Mouse (Mus musculus) liver, embryonic 14.5 days (tissue): ENCODE results near the gene Shbg. TPM values are rescaled to one million over a fixed set of nuclear protein-coding genes. Genes with fewer than 3 reads are reported as not detected.
A peak's percentile ranks its signal among the peaks of the same experiment; 100 is the strongest.
"Not testable (repeated sequence)": the region's sequence is repeated elsewhere in the genome, so short reads cannot be mapped to it uniquely, and the experiment has no call there.

Source experiments
- ATAC-seq: fragments of 200-750 bp; cut with Nextera tagmentation; 2 replicates; pipeline ENCODE4 v1.8.0; 2017; ENCODE audit warnings: moderate number of reproducible peaks, mild to moderate bottlenecking, moderate library complexity; ENCODE audit not compliant: insufficient read depth
- DNase-seq, 3 experiments: peaks; one replicate each; pipeline ENCODE4 v3.0.0-alpha.2; 2012 to 2013; ENCODE audit warnings: low read depth in 3 of 3, low spot score in 3 of 3
- H3K27ac ChIP-seq: fragments of 300-500 bp; sonication (generic); 2 replicates; pipeline ENCODE4 v1.5.1; 2014; ENCODE audit warnings: moderate library complexity, mild to moderate bottlenecking, control low read depth, inconsistent platforms
- H3K27me3 ChIP-seq: fragments of 300-500 bp; sonication (generic); 2 replicates; pipeline ENCODE4 v1.6.1; 2014; ENCODE audit warnings: mild to moderate bottlenecking, low read length, moderate library complexity; ENCODE audit not compliant: control insufficient read depth, insufficient read depth
- H3K36me3 ChIP-seq: fragments of 300-500 bp; sonication (generic); replicated peaks from 2 replicates; pipeline ENCODE4 v1.6.1; 2014; ENCODE audit warnings: low read depth; ENCODE audit not compliant: control insufficient read depth, insufficient read depth
- H3K4me1 ChIP-seq, 2 experiments: fragments of 200-500 bp in 1 of 2; fragments of 300-500 bp in 1 of 2; sonication (generic) in 1 of 2; replicated peaks; 2 replicates each; pipeline ENCODE4 v1.6.1; 2012 to 2014; ENCODE audit warnings: antibody characterized with exemption in 1 of 2, inconsistent platforms in 1 of 2, low read length in 1 of 2; ENCODE audit not compliant: control insufficient read depth in 2 of 2, insufficient read depth in 2 of 2
- H3K4me2 ChIP-seq: fragments of 300-500 bp; sonication (generic); 2 replicates; pipeline ENCODE4 v1.6.1; 2014; ENCODE audit warnings: low read depth, mild to moderate bottlenecking, control low read depth, moderate library complexity
- H3K4me3 ChIP-seq, 2 experiments: fragments of 200-500 bp in 1 of 2; fragments of 300-500 bp in 1 of 2; sonication (generic) in 1 of 2; 2 replicates each; pipeline ENCODE4 v1.5.1; 2012 to 2014; ENCODE audit warnings: low read depth in 2 of 2, low read length in 2 of 2, mild to moderate bottlenecking in 2 of 2, control low read depth in 1 of 2, inconsistent platforms in 1 of 2, moderate library complexity in 1 of 2; ENCODE audit not compliant: insufficient read depth in 1 of 2
- H3K9ac ChIP-seq: fragments of 300-500 bp; sonication (generic); replicated peaks from 2 replicates; pipeline ENCODE4 v1.6.1; 2014; ENCODE audit warnings: mild to moderate bottlenecking, control low read depth, moderate library complexity
- H3K9me3 ChIP-seq: fragments of 300-500 bp; sonication (generic); 2 replicates; pipeline ENCODE4 v1.6.1; 2016; ENCODE audit warnings: low read length, mixed read lengths; ENCODE audit not compliant: control insufficient read depth
- CTCF ChIP-seq: IDR thresholded peaks from 2 replicates; pipeline ENCODE4 v1.5.1; 2016; ENCODE audit warnings: antibody characterized with exemption, low read depth, control low read depth
- EP300 ChIP-seq: IDR thresholded peaks from 2 replicates; pipeline ENCODE4 v1.6.1; 2016; ENCODE audit warnings: antibody characterized with exemption, low read depth
- WGBS: fragments of 180-500 bp; shearing (Covaris S2); extraction: QIAGEN DNeasy Blood & Tissue Kit; methylation state at CpG from one replicate; pipeline ENCODE4 v1.1.7; 2014; ENCODE audit not compliant: insufficient replicate concordance; 5-methylcytosine and 5-hydroxymethylcytosine counted together
- polyA plus RNA-seq, 2 experiments: library from polyadenylated mRNA; depleted of rRNA in 1 of 2; stranded (reverse) in 1 of 2; unstranded in 1 of 2; fragments of >200 nt; fragmentation: Nextera tagmentation in 1 of 2; extraction: Ambion mirVana in 1 of 2; gene quantifications; 2 replicates each; pipeline versions ENCODE4 v1.2.1 to v1.2.3; 2012 to 2014

The Shbg gene
- polyA plus RNA-seq, 2 experiments = 21.4 to 28.4 TPM

GRCm38 (mm10) chr11:69628286-69628685, 10.6 kb upstream of the Shbg start:
- DNase-seq (peak; percentile 62 to 74 (median 70)), ATAC-seq (no peak)
- H3K27ac ChIP-seq = no peak overlapping the region
- no peaks in the 10 kb centered on the region for H3K36me3 ChIP-seq
- H3K4me2 ChIP-seq = no peak overlapping the region
- H3K9ac ChIP-seq = no peak overlapping the region
- H3K4me3 ChIP-seq = no peak overlapping the region
- no peaks in the 10 kb centered on the region for H3K9me3 ChIP-seq
- peaks cover 3 to 5% of the 10 kb centered on the region in 2 experiments; a peak in 3 of 4 replicates for H3K4me1 ChIP-seq
- H3K27me3 ChIP-seq = no peaks in the 10 kb centered on the region
- TF ChIP-seq EP300 = no peak
- peak; percentile 99 for TF ChIP-seq CTCF
- 29% methylated on average over 6 of the region's 6 CpGs for whole genome bisulfite sequencing

DNA sequence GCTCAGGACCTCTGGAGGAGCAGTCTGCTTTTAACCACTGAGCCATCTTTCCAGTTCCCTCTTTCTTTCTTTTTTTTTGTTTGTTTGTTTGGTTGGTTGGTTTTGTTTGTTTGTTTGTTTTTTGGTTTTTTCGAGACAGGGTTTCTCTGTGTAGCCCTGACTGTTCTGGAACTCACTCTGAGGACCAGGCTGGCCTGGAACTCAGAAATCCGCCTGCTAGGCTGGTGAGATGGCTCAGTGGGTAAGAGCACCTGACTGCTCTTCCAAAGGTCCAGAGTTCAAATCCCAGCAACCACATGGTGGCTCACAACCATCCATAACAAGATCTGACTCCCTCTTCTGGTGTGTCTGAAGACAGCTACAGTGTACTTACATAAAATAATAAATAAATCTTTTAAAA, 6.6 kb upstream of the Shbg start:
- H3K9ac ChIP-seq, H3K9me3 ChIP-seq, H3K27ac ChIP-seq, H3K36me3 ChIP-seq, H3K27me3 ChIP-seq, DNase-seq, ATAC-seq, H3K4me3 ChIP-seq, H3K4me2 ChIP-seq: not testable (repeated sequence)
- H3K4me1 ChIP-seq = peaks cover 16 to 23% of the 10 kb centered on the region in 2 experiments
- WGBS = 67% methylated on average over 2 of the region's 2 CpGs

DNA sequence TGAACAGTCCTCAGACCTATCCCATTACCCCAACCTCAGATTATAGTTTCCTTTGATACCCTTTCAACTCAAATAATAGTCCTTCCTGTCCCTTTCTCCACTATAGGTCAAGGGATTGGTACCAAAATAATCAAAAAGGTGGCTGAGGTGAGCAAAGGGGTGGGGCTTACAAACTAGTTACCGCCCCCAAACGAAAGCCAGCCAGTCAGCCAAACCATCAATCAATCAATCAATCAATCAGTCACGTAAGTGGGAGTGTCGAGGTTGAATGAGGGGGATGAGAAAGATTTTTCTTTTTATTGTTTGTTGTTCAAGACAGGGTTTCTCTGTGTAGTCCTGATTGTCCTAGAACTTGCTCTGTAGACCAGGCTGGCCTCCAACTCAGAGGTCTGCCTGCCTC, 5.3 kb upstream of the Shbg start:
- TF ChIP-seq CTCF = no peak
- no peak for TF ChIP-seq EP300
- Histone ChIP-seq H3K4me2 (peak overlapping the region; percentile 84), H3K27me3 (no peaks in the 10 kb centered on the region), H3K27ac (no peak overlapping the region), H3K9ac (no peak overlapping the region), H3K36me3 (no peaks in the 10 kb centered on the region), H3K4me3 (no peak overlapping the region), H3K9me3 (no peaks in the 10 kb centered on the region), H3K4me1 (peaks cover 16 to 28% of the 10 kb centered on the region in 2 experiments)
- ATAC-seq (no peak), DNase-seq (no peak)
- WGBS = 69% methylated on average over 4 of the region's 4 CpGs

DNA sequence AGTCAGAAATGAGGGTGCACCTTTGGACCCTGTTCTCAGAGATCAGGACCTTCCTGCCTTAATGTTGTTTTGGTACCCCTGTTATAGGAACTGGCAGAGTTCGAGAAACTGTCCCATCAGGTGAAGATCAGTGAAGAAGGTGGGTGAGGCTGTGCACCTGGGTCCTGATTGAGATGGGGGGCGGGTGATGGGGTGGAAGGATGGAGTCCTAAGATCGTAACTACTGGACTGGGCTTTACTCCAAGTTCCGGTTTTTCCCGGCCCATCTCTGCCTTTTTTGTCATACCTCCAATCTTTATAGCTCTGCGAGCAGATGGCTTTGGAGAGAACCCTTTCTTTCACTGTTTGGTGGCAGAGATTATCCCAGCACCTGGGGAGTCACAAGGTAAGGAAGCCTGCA, 4.7 kb upstream of the Shbg start:
- H3K4me2 ChIP-seq = peak overlapping the region; percentile 84
- no peaks in the 10 kb centered on the region for H3K27me3 ChIP-seq
- peak overlapping the region; percentile 57 to 69 for H3K4me3 ChIP-seq
- peaks cover 16 to 33% of the 10 kb centered on the region in 2 experiments for H3K4me1 ChIP-seq
- no peak overlapping the region for H3K27ac ChIP-seq
- no peaks in the 10 kb centered on the region for H3K9me3 ChIP-seq
- DNase-seq (no peak), ATAC-seq (no peak)
- WGBS = 47% methylated on average over 6 of the region's 6 CpGs
- TF ChIP-seq EP300 (no peak), CTCF (no peak)
- H3K9ac ChIP-seq = peak overlapping the region; percentile 65
- no peaks in the 10 kb centered on the region for H3K36me3 ChIP-seq

DNA sequence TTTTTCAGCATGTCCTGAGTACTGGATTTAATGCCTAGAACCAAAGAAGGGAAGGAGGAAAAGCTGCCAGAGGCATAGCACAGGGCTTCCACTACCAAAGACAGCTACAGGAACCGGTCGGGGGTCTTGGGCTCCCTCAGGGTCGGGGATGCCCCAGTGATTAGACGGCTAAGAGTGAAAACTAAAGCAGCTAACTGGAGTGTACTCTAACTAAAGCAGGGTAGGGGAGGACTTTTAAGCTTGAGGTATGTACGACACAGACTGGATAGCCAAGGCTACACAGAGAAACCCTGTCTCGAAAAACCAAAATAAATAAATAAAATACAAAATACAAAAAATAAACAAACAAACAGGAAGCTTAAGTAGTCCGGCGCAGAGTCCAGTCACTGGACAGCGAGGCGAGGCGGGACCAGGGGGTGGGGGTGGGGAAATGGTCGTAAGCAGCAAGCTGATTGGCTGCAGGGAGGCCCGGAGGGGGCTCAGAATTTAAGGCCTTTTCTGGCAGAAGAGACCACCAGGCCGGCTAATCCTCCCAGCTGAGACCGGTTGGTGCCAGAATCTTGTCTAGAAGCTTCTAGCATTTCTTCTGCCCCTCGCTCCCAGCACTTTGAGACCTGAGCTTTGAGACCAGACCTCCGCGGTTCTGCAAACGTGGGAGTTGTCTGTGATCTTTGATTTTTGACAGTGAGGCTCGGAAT, 4.0 kb upstream of the Shbg start, which contains the start of gene Sat2:
Gene Sat2, plus strand, starts transcription at position 454 of the 698 bp plus-strand sequence.
- H3K9me3 ChIP-seq = no peaks in the 10 kb centered on the region
- H3K4me1 ChIP-seq = peaks cover 16 to 33% of the 10 kb centered on the region in 2 experiments
- no peaks in the 10 kb centered on the region for H3K36me3 ChIP-seq
- H3K27ac ChIP-seq = peak within 1 kb of the TSS; percentile 53
- H3K4me3 ChIP-seq = peak within 1 kb of the TSS; percentile 57 to 69
- H3K4me2 ChIP-seq = peak within 1 kb of the TSS; percentile 84
- ATAC-seq (peak; percentile 49; the same call in 1 of the 2 replicates), DNase-seq (no peak)
- no peak for TF ChIP-seq CTCF
- TF ChIP-seq EP300 = no peak
- no peaks in the 10 kb centered on the region for H3K27me3 ChIP-seq
- H3K9ac ChIP-seq = peak within 1 kb of the TSS; percentile 65
- WGBS = 3% methylated on average over 20 of the region's 20 CpGs
